Mouse (Mus musculus) cortical plate, adult 2 months (tissue): ENCODE results near the gene Slc39a11. TPM values are rescaled to one million over a fixed set of nuclear protein-coding genes. Genes with fewer than 3 reads are reported as not detected.

ENCODE experiments used
- H3K27ac ChIP-seq: fragments of 200-500 bp; 2 replicates; pipeline ENCODE4 v1.5.1; 2012; ENCODE audit warnings: low read length, control low read depth, inconsistent platforms; ENCODE audit not compliant: insufficient read depth
- H3K4me1 ChIP-seq: fragments of 200-500 bp; 2 replicates; pipeline ENCODE4 v1.6.1; 2011; ENCODE audit warnings: low read length; ENCODE audit not compliant: control insufficient read depth, insufficient read depth
- H3K4me3 ChIP-seq: fragments of 200-500 bp; 2 replicates; pipeline ENCODE4 v1.5.1; 2011; ENCODE audit warnings: mild to moderate bottlenecking, low read length, control low read depth; ENCODE audit not compliant: insufficient read depth
- CTCF ChIP-seq: fragments of 200-500 bp; IDR thresholded peaks from 2 replicates; pipeline ENCODE4 v1.5.1; 2011; ENCODE audit warnings: mild to moderate bottlenecking, control low read depth, low read length; ENCODE audit not compliant: insufficient read depth; ENCODE audit errors: extremely low read depth
- POLR2A ChIP-seq: fragments of 200-500 bp; IDR thresholded peaks from 2 replicates; pipeline ENCODE4 v1.6.1; 2011; ENCODE audit warnings: mild to moderate bottlenecking, low read length, control low read depth; ENCODE audit not compliant: insufficient read depth; ENCODE audit errors: extremely low read depth
- polyA plus RNA-seq: library from polyadenylated mRNA; depleted of rRNA; stranded (reverse); fragments of >200 nt; gene quantifications from 2 replicates; pipeline ENCODE4 v1.2.3, GENCODE M21; 2012

Slc39a11 gene
- polyA plus RNA-seq, 1 experiment, result 11.4 TPM

DNA sequence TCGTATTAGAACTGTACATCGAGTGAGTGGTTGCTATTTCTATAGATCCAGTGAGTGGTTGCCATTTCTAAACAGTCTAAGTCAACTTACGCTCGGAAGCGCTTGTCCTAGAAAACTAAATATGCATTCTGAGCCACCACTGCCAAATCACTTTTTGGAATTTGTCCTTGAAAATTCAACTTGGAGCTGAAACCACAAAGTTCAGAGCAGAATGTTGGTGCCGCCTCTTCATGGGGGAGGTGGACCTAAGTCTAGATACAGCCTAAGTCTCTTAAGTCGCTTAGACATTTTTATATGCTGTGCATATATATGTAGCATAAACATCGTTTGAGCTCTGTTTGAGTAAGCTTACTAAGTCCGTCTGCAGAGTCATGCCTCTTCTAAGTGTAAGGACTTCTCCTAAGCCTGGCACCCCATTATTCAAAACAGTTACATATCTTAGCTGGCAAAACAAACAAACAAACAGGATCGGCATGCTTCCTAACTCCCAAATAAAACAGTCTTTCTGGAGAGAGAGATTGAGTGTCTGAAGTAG lies 38.7 kb downstream of the Slc39a11 start:
- Histone ChIP-seq H3K27ac (0 out of 2 replicates have a peak overlapping the region, but pooled peaks have one; percentile 54), H3K4me3 (no peak overlapping the region), H3K4me1 (0 out of 2 replicates have a peak, but pooled peaks cover 3% of the 10 kb centered on the region)
- TF ChIP-seq POLR2A, result no peak
- TF ChIP-seq CTCF, result no peak

GRCm38 (mm10) chr11:113610266-113610665 lies 39.6 kb downstream of the Slc39a11 start:
- no peak for TF ChIP-seq POLR2A
- no peak for TF ChIP-seq CTCF
- no peak overlapping the region for H3K27ac ChIP-seq
- H3K4me1 ChIP-seq, result 0 out of 2 replicates have a peak, but pooled peaks cover 3% of the 10 kb centered on the region
- no peak overlapping the region for H3K4me3 ChIP-seq

- H3K4me1 ChIP-seq, result 0 out of 2 replicates have a peak, but pooled peaks cover 3% of the 10 kb centered on the region
- H3K27ac ChIP-seq, result no peak overlapping the region
- H3K4me3 ChIP-seq, result no peak overlapping the region
- TF ChIP-seq POLR2A (no peak), CTCF (no peak)
Measured at GRCm38 (mm10) chr11:113609581-113609980, 40.3 kb downstream of the Slc39a11 start.

GRCm38 (mm10) chr11:113607556-113607955 lies 42.3 kb downstream of the Slc39a11 start:
- TF ChIP-seq CTCF, result no peak
- TF ChIP-seq POLR2A, result no peak
- 0 out of 2 replicates have a peak, but pooled peaks cover 3% of the 10 kb centered on the region for H3K4me1 ChIP-seq

DNA sequence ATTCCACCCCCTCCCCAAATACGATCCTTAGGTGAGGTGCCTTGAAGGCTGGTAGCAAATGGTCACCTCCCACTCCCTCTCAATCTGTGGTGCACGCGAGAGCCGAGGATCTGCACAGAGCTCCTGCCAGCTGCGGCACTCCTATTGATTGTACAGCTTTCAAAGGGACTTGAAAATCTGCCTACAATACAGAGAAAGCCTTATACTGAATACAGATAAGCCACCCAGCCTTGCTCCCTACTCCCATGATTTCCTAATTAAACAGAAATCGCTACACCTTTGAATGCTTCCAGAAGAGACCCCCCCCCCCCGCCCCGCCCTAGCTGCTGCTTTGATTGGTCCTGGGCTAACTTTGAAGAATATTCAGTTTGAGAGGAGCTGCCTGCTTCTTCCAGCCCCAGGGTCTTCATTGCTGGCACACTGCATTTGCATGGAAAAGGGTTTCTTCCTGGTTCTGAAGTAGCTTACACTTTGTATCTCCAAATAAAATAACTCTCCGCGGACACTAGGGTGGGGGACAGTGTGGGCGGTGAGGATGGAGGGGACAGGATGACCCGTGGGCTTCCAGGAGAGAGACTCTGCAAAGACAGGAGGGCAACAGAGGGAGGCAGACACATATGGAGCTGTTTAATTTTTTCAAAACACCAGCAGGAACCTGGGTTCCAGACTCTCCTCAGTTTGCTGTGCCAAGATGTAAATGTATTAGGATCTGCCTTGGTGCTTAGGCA lies 48.1 kb downstream of the Slc39a11 start:
- Histone ChIP-seq H3K4me3 (no peak overlapping the region; the same call in 1 of the 2 replicates), H3K27ac (no peak overlapping the region), H3K4me1 (0 out of 2 replicates have a peak, but pooled peaks cover 1% of the 10 kb centered on the region)
- TF ChIP-seq POLR2A, result no peak
- no peak for TF ChIP-seq CTCF

More at GRCm38 (mm10) chr11:113607556-113607955, 42.3 kb downstream of the Slc39a11 start:
- Histone ChIP-seq H3K27ac (no peak overlapping the region), H3K4me3 (no peak overlapping the region)

GRCm38 (mm10) chr11:113600526-113601245 lies 49.2 kb downstream of the Slc39a11 start:
- no peak for TF ChIP-seq POLR2A
- TF ChIP-seq CTCF, result no peak
- Histone ChIP-seq H3K27ac (no peak overlapping the region), H3K4me1 (0 out of 2 replicates have a peak, but pooled peaks cover 1% of the 10 kb centered on the region), H3K4me3 (no peak overlapping the region)

- Histone ChIP-seq H3K4me1 (0 out of 2 replicates have a peak, but pooled peaks cover 1% of the 10 kb centered on the region), H3K4me3 (no peak overlapping the region), H3K27ac (no peak overlapping the region)
- TF ChIP-seq CTCF, result no peak
- TF ChIP-seq POLR2A, result no peak
Measured at GRCm38 (mm10) chr11:113597632-113598031, 52.2 kb downstream of the Slc39a11 start.

GRCm38 (mm10) chr11:113595144-113595543 lies 54.7 kb downstream of the Slc39a11 start:
- Histone ChIP-seq H3K4me1 (no peaks in the 10 kb centered on the region), H3K27ac (no peak overlapping the region), H3K4me3 (no peak overlapping the region)
- TF ChIP-seq CTCF, result no peak
- TF ChIP-seq POLR2A, result no peak

- H3K4me3 ChIP-seq, result no peak overlapping the region
- no peak for TF ChIP-seq CTCF
- no peak for TF ChIP-seq POLR2A
- no peak overlapping the region for H3K27ac ChIP-seq
- H3K4me1 ChIP-seq, result no peaks in the 10 kb centered on the region
Measured at GRCm38 (mm10) chr11:113588936-113589335, 60.9 kb downstream of the Slc39a11 start.

DNA sequence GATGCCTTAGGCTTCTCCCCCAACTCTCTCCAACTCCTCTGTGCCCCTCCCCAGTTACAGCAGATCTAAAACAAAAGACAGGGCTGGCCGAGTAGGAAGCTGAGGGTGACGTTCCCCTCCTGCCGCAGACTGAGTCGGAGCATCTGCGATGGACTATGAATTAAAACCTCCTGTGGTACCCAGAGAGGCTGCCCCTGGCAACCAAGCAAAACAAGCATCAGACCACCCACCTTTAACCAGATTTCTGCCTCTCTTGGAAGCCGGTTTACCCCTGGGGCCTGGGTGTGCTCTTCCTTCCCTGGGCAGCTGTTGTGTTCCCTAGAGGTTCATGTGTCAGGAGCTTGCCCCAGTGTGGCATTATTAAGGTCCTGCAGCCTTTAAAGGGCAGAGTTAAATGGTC lies 63.5 kb downstream of the Slc39a11 start:
- H3K4me1 ChIP-seq, result no peaks in the 10 kb centered on the region
- no peak overlapping the region for H3K27ac ChIP-seq
- TF ChIP-seq POLR2A (no peak), CTCF (no peak)
- no peak overlapping the region for H3K4me3 ChIP-seq
